Mouse (Mus musculus): ENCODE data around the gene Ift52. TPM values are rescaled to one million over a fixed set of nuclear protein-coding genes. Genes with fewer than 3 reads are reported as not detected.

Gene Ift52
- polyA plus RNA-seq, 1 experiment: not detected

GRCm38 (mm10) chr2:163062119-163062508 is 45.0 kb downstream of the Ift52 start:
- no peaks in the 10 kb centered on the region for H3K4me1 ChIP-seq (ENCODE audit: control insufficient read depth, insufficient read depth, low read length)
- H3K4me3 ChIP-seq (ENCODE audit: insufficient read depth, low read depth, low read length): no peak overlapping the region
- TF ChIP-seq CTCF (IDR thresholded peaks at IDR 0.05; ENCODE audit: insufficient read depth, low read depth, low read length): no peak
- no peak overlapping the region for H3K27ac ChIP-seq (ENCODE audit: insufficient read depth, low read depth, low read length)
- WGBS: 77% methylated on average over 6 of the region's 6 CpGs

GRCm38 (mm10) chr2:163066326-163066725 is 49.2 kb downstream of the Ift52 start:
- H3K4me1 ChIP-seq (ENCODE audit: control insufficient read depth, insufficient read depth, low read length): no peaks in the 10 kb centered on the region
- 92% methylated on average over 6 of the region's 6 CpGs for WGBS
- no peak for TF ChIP-seq CTCF (IDR thresholded peaks at IDR 0.05; ENCODE audit: insufficient read depth, low read depth, low read length)
- no peak for TF ChIP-seq POLR2A (IDR thresholded peaks at IDR 0.05; ENCODE audit: insufficient read depth, low read depth, low read length)
- H3K4me3 ChIP-seq (ENCODE audit: insufficient read depth, low read depth, low read length): no peak overlapping the region
- no peak overlapping the region for H3K27ac ChIP-seq (ENCODE audit: insufficient read depth, low read depth, low read length)

- 91% methylated on average over 1 of the region's 1 CpGs for WGBS
- no peak for TF ChIP-seq CTCF (IDR thresholded peaks at IDR 0.05; ENCODE audit: insufficient read depth, low read depth, low read length)
- TF ChIP-seq POLR2A (IDR thresholded peaks at IDR 0.05; ENCODE audit: insufficient read depth, low read depth, low read length): no peak
- no peak overlapping the region for H3K4me3 ChIP-seq (ENCODE audit: insufficient read depth, low read depth, low read length)
- H3K4me1 ChIP-seq (ENCODE audit: control insufficient read depth, insufficient read depth, low read length): no peaks in the 10 kb centered on the region
- no peak overlapping the region for H3K27ac ChIP-seq (ENCODE audit: insufficient read depth, low read depth, low read length)
Measured at GRCm38 (mm10) chr2:163067233-163067632, 50.1 kb downstream of the Ift52 start.

GRCm38 (mm10) chr2:163070213-163070612 is 53.1 kb downstream of the Ift52 start:
- Histone ChIP-seq H3K4me1 (ENCODE audit: control insufficient read depth, insufficient read depth, low read length) (no peaks in the 10 kb centered on the region), H3K4me3 (ENCODE audit: insufficient read depth, low read depth, low read length) (no peak overlapping the region), H3K27ac (ENCODE audit: insufficient read depth, low read depth, low read length) (no peak overlapping the region)
- 90% methylated on average over 3 of the region's 3 CpGs for WGBS
- no peak for TF ChIP-seq POLR2A (IDR thresholded peaks at IDR 0.05; ENCODE audit: insufficient read depth, low read depth, low read length)
- TF ChIP-seq CTCF (IDR thresholded peaks at IDR 0.05; ENCODE audit: insufficient read depth, low read depth, low read length): no peak

- WGBS: 92% methylated on average over 3 of the region's 3 CpGs
- Histone ChIP-seq H3K4me3 (ENCODE audit: insufficient read depth, low read depth, low read length) (no peak overlapping the region), H3K27ac (ENCODE audit: insufficient read depth, low read depth, low read length) (no peak overlapping the region), H3K4me1 (ENCODE audit: control insufficient read depth, insufficient read depth, low read length) (no peaks in the 10 kb centered on the region)
- TF ChIP-seq POLR2A (IDR thresholded peaks at IDR 0.05; ENCODE audit: insufficient read depth, low read depth, low read length) (no peak), CTCF (IDR thresholded peaks at IDR 0.05; ENCODE audit: insufficient read depth, low read depth, low read length) (no peak)
Measured at GRCm38 (mm10) chr2:163071590-163071989, 54.4 kb downstream of the Ift52 start.

DNA sequence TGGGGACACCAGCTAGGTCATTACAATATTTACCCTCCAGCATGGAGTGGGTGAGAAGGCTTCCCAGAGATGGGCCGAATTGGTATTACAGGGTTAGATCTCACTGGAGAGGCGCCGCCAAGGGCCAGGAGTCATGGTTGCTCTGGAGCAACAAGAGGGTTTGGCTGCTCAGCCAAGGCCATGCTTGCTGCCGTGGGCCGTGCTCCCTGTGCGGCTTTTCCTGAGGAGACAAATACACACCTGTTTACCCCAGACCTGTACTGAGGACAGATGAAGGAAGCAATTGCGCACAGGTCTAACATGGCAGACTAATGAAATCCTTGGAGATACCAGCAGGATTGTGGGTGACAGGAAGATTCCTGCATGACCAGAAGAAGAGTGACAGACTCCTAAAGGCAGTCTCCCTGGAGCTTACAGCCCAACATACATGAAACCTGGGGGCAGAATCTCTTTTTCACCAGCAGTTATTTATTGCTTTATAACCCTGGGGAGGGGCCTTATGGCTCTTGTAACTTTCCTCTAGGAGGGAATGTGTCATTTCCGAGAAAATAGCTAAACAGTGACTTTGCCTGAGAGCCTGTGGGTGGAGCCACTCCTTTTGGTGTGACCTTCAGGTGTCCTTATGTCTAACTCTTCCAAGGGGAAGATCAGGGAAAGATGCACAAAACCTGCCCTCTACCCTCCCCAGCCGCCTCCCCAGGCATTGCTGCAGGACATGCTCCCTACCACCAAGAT is 56.0 kb downstream of the Ift52 start:
- no peak for TF ChIP-seq CTCF (IDR thresholded peaks at IDR 0.05; ENCODE audit: insufficient read depth, low read depth, low read length)
- TF ChIP-seq POLR2A (IDR thresholded peaks at IDR 0.05; ENCODE audit: insufficient read depth, low read depth, low read length): no peak
- H3K4me1 ChIP-seq (ENCODE audit: control insufficient read depth, insufficient read depth, low read length): no peaks in the 10 kb centered on the region
- no peak overlapping the region for H3K4me3 ChIP-seq (ENCODE audit: insufficient read depth, low read depth, low read length)
- H3K27ac ChIP-seq (ENCODE audit: insufficient read depth, low read depth, low read length): no peak overlapping the region
- 97% methylated on average over 9 of the region's 9 CpGs for WGBS

DNA sequence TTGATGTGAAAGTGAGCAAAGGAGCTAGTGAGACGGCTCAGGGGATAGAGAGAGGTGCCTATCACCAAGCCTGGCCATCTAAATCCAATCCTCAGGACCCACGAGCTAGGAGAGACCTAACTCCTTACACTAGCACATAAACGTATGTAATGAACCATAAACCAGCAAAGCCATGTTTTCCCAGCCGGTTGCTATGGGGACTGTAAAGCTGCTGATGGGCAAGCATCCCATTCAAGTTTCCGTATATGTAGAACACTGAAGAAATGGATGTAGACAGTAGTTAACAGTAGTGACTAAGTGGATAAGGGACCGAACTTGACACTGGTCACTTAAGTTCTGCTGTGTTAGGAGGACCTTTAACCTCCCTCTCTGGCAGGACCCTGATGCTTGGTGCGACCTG is 56.9 kb downstream of the Ift52 start:
- TF ChIP-seq CTCF (IDR thresholded peaks at IDR 0.05; ENCODE audit: insufficient read depth, low read depth, low read length) (no peak), POLR2A (IDR thresholded peaks at IDR 0.05; ENCODE audit: insufficient read depth, low read depth, low read length) (no peak)
- Histone ChIP-seq H3K4me1 (ENCODE audit: control insufficient read depth, insufficient read depth, low read length) (no peaks in the 10 kb centered on the region), H3K27ac (ENCODE audit: insufficient read depth, low read depth, low read length) (no peak overlapping the region), H3K4me3 (ENCODE audit: insufficient read depth, low read depth, low read length) (no peak overlapping the region)
- WGBS: 81% methylated on average over 7 of the region's 7 CpGs

GRCm38 (mm10) chr2:163074808-163075207 is 57.7 kb downstream of the Ift52 start:
- Histone ChIP-seq H3K27ac (ENCODE audit: insufficient read depth, low read depth, low read length) (no peak overlapping the region), H3K4me3 (ENCODE audit: insufficient read depth, low read depth, low read length) (no peak overlapping the region), H3K4me1 (ENCODE audit: control insufficient read depth, insufficient read depth, low read length) (no peaks in the 10 kb centered on the region)
- TF ChIP-seq POLR2A (IDR thresholded peaks at IDR 0.05; ENCODE audit: insufficient read depth, low read depth, low read length): no peak
- TF ChIP-seq CTCF (IDR thresholded peaks at IDR 0.05; ENCODE audit: insufficient read depth, low read depth, low read length): no peak
- WGBS: 90% methylated on average over 12 of the region's 12 CpGs

DNA sequence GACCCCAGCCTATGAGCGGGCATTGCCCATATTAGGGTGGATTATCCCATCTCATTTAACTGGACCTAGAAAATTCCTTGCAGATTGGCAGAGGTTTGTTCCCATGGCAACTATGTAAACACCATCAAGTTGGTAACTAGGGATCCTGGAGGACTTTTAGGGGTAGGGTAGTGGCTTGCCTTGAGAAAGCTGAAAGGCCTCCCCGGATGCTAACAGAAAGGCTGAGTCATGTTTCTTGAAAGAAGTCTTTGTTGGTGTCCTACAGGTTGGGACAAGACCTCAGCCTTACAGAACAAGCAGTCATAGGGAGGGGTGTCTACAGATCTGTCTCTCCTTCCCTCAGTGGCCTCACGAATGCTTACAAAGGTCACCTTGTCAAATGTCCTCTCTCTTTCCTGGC is 58.1 kb downstream of the Ift52 start:
- TF ChIP-seq POLR2A (IDR thresholded peaks at IDR 0.05; ENCODE audit: insufficient read depth, low read depth, low read length) (no peak), CTCF (IDR thresholded peaks at IDR 0.05; ENCODE audit: insufficient read depth, low read depth, low read length) (no peak)
- Histone ChIP-seq H3K27ac (ENCODE audit: insufficient read depth, low read depth, low read length) (no peak overlapping the region), H3K4me1 (ENCODE audit: control insufficient read depth, insufficient read depth, low read length) (no peaks in the 10 kb centered on the region), H3K4me3 (ENCODE audit: insufficient read depth, low read depth, low read length) (no peak overlapping the region)
- WGBS: 73% methylated on average over 3 of the region's 3 CpGs

All from olfactory bulb, adult 2 months (tissue).